Mouse (Mus musculus): Measurements from ENCODE around the gene Hoxc11.

GRCm38 (mm10) chr15:102975034-102975433 is 20.8 kb downstream of the Hoxc11 start:
- TF ChIP-seq CTCF (IDR thresholded peaks at IDR 0.05; ENCODE audit: extremely low read depth, insufficient read length, insufficient replicate concordance, low read depth, low read length) (no peak), POLR2A (IDR thresholded peaks at IDR 0.05; ENCODE audit: low read depth, low read length) (no peak)
